Mouse (Mus musculus) layer of hippocampus, postnatal 14 days (tissue): ENCODE measurements at regions not wholly inside any gene's neighbourhood (a gene's known extent, or its start where the extent isn't known, plus 50 kb on each side); places are given as distances from the start of the nearest gene placed in this dataset.

Experiments
- DNase-seq, 2 experiments: peaks; one replicate each; pipeline ENCODE4 v3.0.0; 2021 to 2022; ENCODE audit warnings: low spot score in 2 of 2, mixed read lengths in 1 of 2

GRCm38 (mm10) chr2:79078836-79079394, 176.3 kb upstream of the Itga4 start:
- no peak for DNase-seq

GRCm38 (mm10) chr2:79081769-79082168, 173.5 kb upstream of the Itga4 start:
- DNase-seq, result no peak

GRCm38 (mm10) chr2:79086280-79086679, 168.9 kb upstream of the Itga4 start:
- DNase-seq, result no peak

GRCm38 (mm10) chr2:79086857-79087578, 168.2 kb upstream of the Itga4 start:
- no peak for DNase-seq

GRCm38 (mm10) chr2:79087600-79088205, 167.5 kb upstream of the Itga4 start:
- no peak for DNase-seq

- no peak for DNase-seq
Measured at GRCm38 (mm10) chr2:79090273-79090672, 165.0 kb upstream of the Itga4 start.

- no peak for DNase-seq
Measured at GRCm38 (mm10) chr2:79094298-79094697, 160.9 kb upstream of the Itga4 start.

- DNase-seq, result no peak
Measured at GRCm38 (mm10) chr2:79096532-79097251, 158.5 kb upstream of the Itga4 start.

- DNase-seq, result no peak
Measured at GRCm38 (mm10) chr2:79099601-79100000, 155.6 kb upstream of the Itga4 start.

GRCm38 (mm10) chr2:79111673-79112072, 143.6 kb upstream of the Itga4 start:
- no peak for DNase-seq

- no peak for DNase-seq
Measured at GRCm38 (mm10) chr2:79112076-79112475, 143.2 kb upstream of the Itga4 start.

- DNase-seq, result no peak
Measured at GRCm38 (mm10) chr2:79120610-79121345, 134.4 kb upstream of the Itga4 start.

GRCm38 (mm10) chr2:79122530-79122929, 132.7 kb upstream of the Itga4 start:
- DNase-seq, result no peak

- DNase-seq, result no peak
Measured at GRCm38 (mm10) chr2:79124272-79124976, 130.8 kb upstream of the Itga4 start.

- DNase-seq, result no peak
Measured at GRCm38 (mm10) chr2:79126170-79126879, 128.9 kb upstream of the Itga4 start.

- no peak for DNase-seq
Measured at GRCm38 (mm10) chr2:79126996-79127741, 128.1 kb upstream of the Itga4 start.

- DNase-seq, result no peak
Measured at GRCm38 (mm10) chr2:79127822-79128221, 127.4 kb upstream of the Itga4 start.

- DNase-seq, result no peak
Measured at GRCm38 (mm10) chr2:79130660-79131059, 124.6 kb upstream of the Itga4 start.

- no peak for DNase-seq
Measured at GRCm38 (mm10) chr2:79131235-79131634, 124.0 kb upstream of the Itga4 start.
